Mouse (Mus musculus): ENCODE measurements around the gene Cabin1. TPM values are rescaled to one million over a fixed set of nuclear protein-coding genes. Genes with fewer than 3 reads are reported as not detected.

Gene Cabin1
- total and polyA plus RNA-seq, 3 experiments, result 27.2 to 115 (median 54.9) TPM

GRCm38 (mm10) chr10:75610486-75610885 is 153.7 kb downstream of the Cabin1 start:
- no peaks in the 10 kb centered on the region for H3K9me3 ChIP-seq (replicated peaks; ENCODE audit: insufficient read depth, low read length)
- H3K4me1 ChIP-seq (ENCODE audit: control insufficient read depth in 1 of 2, insufficient read depth in 2 of 2, low read length in 2 of 2), result no peaks in the 10 kb centered on the region
- H3K36me3 ChIP-seq (ENCODE audit: control insufficient read depth in 1 of 2, insufficient read depth in 2 of 2, low read length in 2 of 2), result no peaks in the 10 kb centered on the region
- DNase-seq (ENCODE audit: low read depth, low spot score), result no peak
- H3K9ac ChIP-seq (ENCODE audit: control insufficient read depth, low read depth, low read length, poor library complexity, severe bottlenecking), result no peak overlapping the region
- no peak overlapping the region for H3K27ac ChIP-seq (ENCODE audit: control insufficient read depth, low read depth, low read length)
- no peak for TF ChIP-seq POLR2AphosphoS5 (IDR thresholded peaks at IDR 0.05; ENCODE audit: borderline replicate concordance, low read depth, low read length)
- no peak for TF ChIP-seq USF1 (IDR thresholded peaks at IDR 0.05; ENCODE audit: low read depth, low read length)
- TF ChIP-seq ETS1 (IDR thresholded peaks at IDR 0.05; ENCODE audit: low read depth, low read length), result no peak
- no peak for TF ChIP-seq MYB (IDR thresholded peaks at IDR 0.05; ENCODE audit: low read depth, low read length)
- TF ChIP-seq BHLHE40 (IDR thresholded peaks at IDR 0.05; ENCODE audit: borderline replicate concordance, low read depth, low read length), result no peak
- no peak for TF ChIP-seq POLR2A (IDR thresholded peaks at IDR 0.05; ENCODE audit: control insufficient read depth in 1 of 2, insufficient read depth in 1 of 2, low read depth in 1 of 2, low read length in 2 of 2, poor library complexity in 1 of 2)
- TF ChIP-seq NRF1 (IDR thresholded peaks at IDR 0.05; ENCODE audit: insufficient read depth, low read depth, low read length, poor library complexity, severe bottlenecking), result no peak
- TF ChIP-seq CTCF (IDR thresholded peaks at IDR 0.05 in 2 of 3, conservative IDR thresholded peaks at IDR 0.05 in 1 of 3; ENCODE audit: control insufficient read depth in 1 of 3, insufficient read depth in 1 of 3, low read depth in 2 of 3, low read length in 3 of 3, poor library complexity in 1 of 3, severe bottlenecking in 1 of 3), result no peak
- no peak for TF ChIP-seq TBP (IDR thresholded peaks at IDR 0.05; ENCODE audit: low read depth, low read length)
- no peak for TF ChIP-seq UBTF (IDR thresholded peaks at IDR 0.05; ENCODE audit: borderline replicate concordance, insufficient read depth, low read depth, low read length)
- TF ChIP-seq MEF2A (IDR thresholded peaks at IDR 0.05; ENCODE audit: extremely low read depth, insufficient replicate concordance, low read depth, low read length, poor library complexity, severe bottlenecking), result no peak
- TF ChIP-seq USF2 (IDR thresholded peaks at IDR 0.05; ENCODE audit: borderline replicate concordance in 1 of 2, insufficient read depth in 1 of 2, low read depth in 1 of 2, low read length in 2 of 2), result no peak
- TF ChIP-seq TAL1 (IDR thresholded peaks at IDR 0.05; ENCODE audit: low read length), result no peak
- no peak for TF ChIP-seq E2F4 (IDR thresholded peaks at IDR 0.05; ENCODE audit: borderline replicate concordance, low read depth, low read length)
- no peak for TF ChIP-seq ZMIZ1 (IDR thresholded peaks at IDR 0.05; ENCODE audit: low read depth, low read length)
- TF ChIP-seq EP300 (IDR thresholded peaks at IDR 0.05; ENCODE audit: low read depth in 1 of 2, low read length in 2 of 2), result no peak
- no peak for TF ChIP-seq TCF12 (IDR thresholded peaks at IDR 0.05; ENCODE audit: low read depth, low read length)
- H3K79me2 ChIP-seq (ENCODE audit: control insufficient read depth, insufficient read depth, low read length, poor library complexity), result no peaks in the 10 kb centered on the region
- H3K4me3 ChIP-seq (ENCODE audit: control insufficient read depth in 1 of 2, insufficient read depth in 1 of 2, low read depth in 2 of 2, low read length in 2 of 2), result no peak overlapping the region
- H3K27me3 ChIP-seq (ENCODE audit: control insufficient read depth in 1 of 2, insufficient read depth in 2 of 2, low read length in 2 of 2), result no peaks in the 10 kb centered on the region

GRCm38 (mm10) chr10:75608975-75609374 is 155.2 kb downstream of the Cabin1 start:
- no peaks in the 10 kb centered on the region for H3K9me3 ChIP-seq (replicated peaks; ENCODE audit: insufficient read depth, low read length)
- no peak overlapping the region for H3K9ac ChIP-seq (ENCODE audit: control insufficient read depth, low read depth, low read length, poor library complexity, severe bottlenecking)
- no peaks in the 10 kb centered on the region for H3K4me1 ChIP-seq (ENCODE audit: control insufficient read depth in 1 of 2, insufficient read depth in 2 of 2, low read length in 2 of 2)
- no peak overlapping the region for H3K4me3 ChIP-seq (ENCODE audit: control insufficient read depth in 1 of 2, insufficient read depth in 1 of 2, low read depth in 2 of 2, low read length in 2 of 2)
- no peaks in the 10 kb centered on the region for H3K79me2 ChIP-seq (ENCODE audit: control insufficient read depth, insufficient read depth, low read length, poor library complexity)
- no peak for TF ChIP-seq ETS1 (IDR thresholded peaks at IDR 0.05; ENCODE audit: low read depth, low read length)
- TF ChIP-seq CHD2 (IDR thresholded peaks at IDR 0.05; ENCODE audit: low read length), result no peak
- TF ChIP-seq EP300 (IDR thresholded peaks at IDR 0.05; ENCODE audit: low read depth in 1 of 2, low read length in 2 of 2), result no peak
- no peak for TF ChIP-seq POLR2A (IDR thresholded peaks at IDR 0.05; ENCODE audit: control insufficient read depth in 1 of 2, insufficient read depth in 1 of 2, low read depth in 1 of 2, low read length in 2 of 2, poor library complexity in 1 of 2)
- no peak for TF ChIP-seq RAD21 (IDR thresholded peaks at IDR 0.05; ENCODE audit: low read depth, low read length)
- no peak for DNase-seq (ENCODE audit: low read depth, low spot score)
- no peak overlapping the region for H3K27ac ChIP-seq (ENCODE audit: control insufficient read depth, low read depth, low read length)
- H3K27me3 ChIP-seq (ENCODE audit: control insufficient read depth in 1 of 2, insufficient read depth in 2 of 2, low read length in 2 of 2), result no peaks in the 10 kb centered on the region
- no peaks in the 10 kb centered on the region for H3K36me3 ChIP-seq (ENCODE audit: control insufficient read depth in 1 of 2, insufficient read depth in 2 of 2, low read length in 2 of 2)
